Mouse (Mus musculus) spleen, adult 18-20 months (tissue): ENCODE results near the gene Fam126a.

ENCODE experiments used
- DNase-seq, 2 experiments: peaks; one replicate each; pipeline ENCODE4 v3.0.0; 2022; ENCODE audit warnings: mixed read lengths in 2 of 2

Gene Fam126a

GRCm38 (mm10) chr5:24039423-24039822 lies 8.9 kb upstream of the Fam126a start:
- peak; percentile 21 to 25 for DNase-seq

DNA sequence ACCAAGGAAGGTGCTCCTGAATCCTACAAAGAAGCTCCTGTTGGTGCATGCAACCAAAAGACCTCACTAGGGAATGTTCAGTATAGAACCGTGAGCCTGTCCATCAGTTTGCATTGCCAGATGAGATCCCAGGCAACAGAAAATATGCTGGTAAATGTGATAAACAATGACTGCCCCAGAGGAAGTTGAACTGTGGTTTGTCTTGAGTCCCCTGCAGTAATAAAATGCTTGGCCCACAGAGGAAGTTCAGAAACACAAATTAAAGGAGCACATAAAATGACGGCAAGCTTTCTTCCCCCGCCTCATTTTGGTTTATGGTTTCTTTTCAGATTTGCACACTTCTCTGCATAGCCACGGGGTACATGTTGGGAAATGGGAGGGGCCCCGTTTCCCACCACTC lies 8.3 kb upstream of the Fam126a start:
- DNase-seq: no peak

DNA sequence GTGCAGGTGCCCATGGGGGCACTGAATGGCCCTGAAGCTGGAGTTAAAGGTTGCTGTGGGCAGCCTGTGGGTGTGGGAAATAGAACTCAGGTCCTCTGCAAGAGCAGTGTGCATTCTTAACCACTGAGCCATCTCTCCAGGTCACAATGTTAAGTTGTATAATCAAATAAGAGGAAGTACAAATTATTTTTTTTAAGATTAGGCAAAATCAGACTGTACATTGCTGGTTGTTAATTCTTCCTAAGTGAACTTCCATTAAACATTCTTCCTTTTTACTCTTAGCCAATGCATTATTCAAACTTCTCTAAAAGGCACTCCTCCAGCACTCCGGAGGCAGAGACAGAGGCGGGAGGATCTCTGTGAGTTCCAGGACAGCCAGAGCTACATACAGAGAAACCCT lies 7.7 kb upstream of the Fam126a start:
- no peak for DNase-seq

GRCm38 (mm10) chr5:24036731-24037130 lies 6.2 kb upstream of the Fam126a start:
- no peak for DNase-seq

GRCm38 (mm10) chr5:24034970-24035369 lies 4.5 kb upstream of the Fam126a start:
- no peak for DNase-seq

DNA sequence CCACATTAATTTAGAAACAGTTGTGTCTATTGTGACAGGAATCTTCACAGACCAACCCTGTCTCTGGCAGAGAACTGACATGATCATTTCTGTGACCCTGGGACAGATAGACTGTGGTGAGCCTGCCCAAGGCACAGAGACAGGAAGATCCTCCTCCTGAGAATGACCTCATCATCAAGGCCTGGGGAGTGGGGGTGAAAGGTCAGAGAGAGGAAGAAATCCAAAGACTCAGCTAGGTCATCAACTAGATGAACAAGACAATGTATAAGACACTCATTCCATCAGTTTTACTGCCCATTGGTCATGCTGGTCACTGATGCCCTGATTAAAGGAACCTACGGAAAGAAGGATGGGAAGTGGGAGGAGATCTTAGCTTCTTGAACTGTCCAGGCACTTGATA lies 3.6 kb upstream of the Fam126a start:
- DNase-seq: no peak

DNA sequence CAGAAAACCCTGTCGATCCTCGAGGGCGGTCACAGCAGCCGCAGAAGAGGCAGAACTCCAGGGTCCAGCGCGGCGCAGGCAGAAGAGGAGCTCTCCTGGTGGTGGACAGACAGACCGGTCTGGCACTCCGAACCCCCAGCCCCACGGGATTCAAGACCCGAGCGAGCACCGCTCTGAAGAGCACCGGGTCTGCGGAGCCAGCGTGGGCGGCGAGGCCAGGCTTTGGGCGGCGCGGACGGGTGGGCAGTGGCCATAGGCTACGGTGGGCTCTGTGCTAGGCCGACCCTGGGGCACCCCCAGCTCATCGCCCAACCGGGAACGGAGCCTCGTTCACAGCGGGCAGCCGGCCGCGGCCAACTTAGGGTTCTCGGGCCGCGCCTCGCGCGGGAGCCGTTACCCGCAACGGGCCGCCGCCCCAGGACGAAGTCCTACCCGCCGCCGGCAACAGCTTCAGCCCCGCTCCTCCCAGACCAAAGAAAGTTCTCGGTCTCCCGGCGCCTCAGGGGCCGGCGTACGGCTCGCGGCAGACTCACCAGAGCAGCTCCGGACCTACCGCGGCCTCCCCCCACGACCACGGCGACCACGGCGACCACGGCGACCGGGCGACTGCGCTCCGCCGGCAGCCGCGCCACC lies 428 bp downstream of the Fam126a start:
- no peak for DNase-seq

GRCm38 (mm10) chr5:24029331-24029771 lies 1.1 kb downstream of the Fam126a start:
- DNase-seq: peak; percentile 33 to 44

- DNase-seq: no peak
These were observed 5.5 kb downstream of the Fam126a start for GRCm38 (mm10) chr5:24024957-24025356.

DNA sequence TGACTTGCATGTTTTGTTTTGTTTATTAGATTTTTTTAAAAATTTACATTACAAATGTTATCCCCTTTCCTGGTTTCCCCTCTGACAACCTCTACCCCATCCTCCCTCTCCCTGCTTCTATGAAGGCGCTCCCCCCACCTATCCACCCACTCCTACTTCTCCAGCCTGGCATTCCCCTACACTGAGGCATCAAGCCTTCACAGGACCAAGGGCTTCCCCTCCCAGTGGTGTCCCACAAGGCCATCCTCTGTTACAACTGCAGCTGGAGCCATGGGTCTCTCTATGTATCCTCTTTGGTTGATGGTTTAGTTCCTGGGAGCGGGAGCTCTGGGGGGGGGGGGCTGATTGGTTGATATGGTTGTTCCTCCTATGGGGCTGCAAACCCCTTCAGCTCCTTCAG lies 7.3 kb downstream of the Fam126a start:
- DNase-seq: no peak

DNA sequence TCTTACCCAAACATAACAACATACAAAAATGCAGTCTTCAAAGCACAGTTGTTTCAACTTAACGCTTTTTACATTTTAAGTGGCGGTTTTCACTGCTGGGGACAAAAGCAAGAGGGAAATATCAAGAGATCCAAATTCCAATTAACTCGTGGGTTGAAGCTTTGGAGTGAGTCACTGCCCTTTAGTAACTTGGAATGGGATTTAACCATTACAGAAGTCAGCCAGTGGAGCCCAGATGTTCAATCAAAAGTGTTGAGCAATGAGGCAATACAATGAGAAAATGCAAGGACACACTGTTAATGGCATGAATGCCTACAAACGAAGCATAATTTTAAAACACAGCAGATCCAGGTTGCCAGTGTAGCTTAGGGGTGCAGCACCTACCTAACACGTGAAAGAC lies 8.8 kb downstream of the Fam126a start:
- DNase-seq: no peak

GRCm38 (mm10) chr5:24020380-24020779 lies 10.1 kb downstream of the Fam126a start:
- no peak for DNase-seq

- no peak for DNase-seq
These were observed 10.9 kb downstream of the Fam126a start for GRCm38 (mm10) chr5:24019341-24020185.

- DNase-seq: no peak
These were observed 11.7 kb downstream of the Fam126a start for GRCm38 (mm10) chr5:24018621-24019261.

DNA sequence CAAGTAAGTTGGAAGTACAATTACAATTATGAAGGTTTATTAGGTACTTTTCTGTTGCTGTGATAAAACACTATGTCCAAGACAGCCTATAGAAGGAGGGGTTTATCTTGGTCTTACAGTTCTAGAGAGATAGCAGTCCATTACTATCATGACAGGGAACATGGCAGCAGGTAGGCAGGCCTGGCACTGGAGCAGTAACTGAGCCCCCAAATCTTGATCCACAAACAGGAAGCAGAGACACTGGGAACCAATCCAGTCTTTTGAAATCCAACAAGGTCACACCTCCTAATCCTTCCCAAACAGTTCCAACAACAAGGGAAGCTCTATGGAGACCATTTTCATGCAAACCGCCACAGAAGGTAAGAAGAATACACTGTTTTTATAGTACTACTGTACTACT lies 13.6 kb downstream of the Fam126a start:
- no peak for DNase-seq

DNA sequence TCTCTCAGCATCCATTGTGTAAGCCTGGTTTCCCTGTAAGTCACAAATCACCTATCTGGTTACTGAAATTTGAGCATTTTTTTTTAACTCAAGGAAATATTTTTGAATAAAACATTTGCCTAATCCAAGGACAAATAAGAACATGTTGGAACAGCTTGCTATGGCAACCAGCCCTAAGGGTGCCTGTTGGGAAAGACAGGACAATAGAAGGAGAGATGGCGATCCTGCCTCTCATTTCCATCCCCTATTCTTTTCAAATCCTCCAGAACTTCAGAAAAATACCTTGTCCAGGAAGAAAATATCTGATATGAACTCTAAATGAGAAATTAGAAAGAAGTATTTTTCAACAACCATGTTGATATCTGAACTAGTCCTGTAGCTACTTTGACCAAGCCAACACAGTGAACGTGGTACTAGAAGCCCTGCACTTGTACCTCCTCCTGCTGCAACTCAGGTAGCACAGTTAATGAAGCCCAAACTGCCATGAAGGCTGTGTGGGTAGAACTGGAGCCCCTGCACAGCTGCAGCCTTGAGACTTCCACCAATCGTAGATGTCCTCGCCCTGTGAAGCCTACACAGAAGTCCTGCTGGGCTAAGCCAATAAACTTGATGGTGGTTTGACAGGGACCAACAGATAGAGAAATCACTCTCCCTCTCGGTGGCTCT lies 17.0 kb downstream of the Fam126a start:
- DNase-seq: no peak

- no peak for DNase-seq
These were observed 31.3 kb downstream of the Fam126a start for GRCm38 (mm10) chr5:23999083-23999671.

GRCm38 (mm10) chr5:23995951-23996350 lies 34.5 kb downstream of the Fam126a start:
- no peak for DNase-seq

- DNase-seq: no peak
These were observed 35.6 kb downstream of the Fam126a start for GRCm38 (mm10) chr5:23994929-23995328.

DNA sequence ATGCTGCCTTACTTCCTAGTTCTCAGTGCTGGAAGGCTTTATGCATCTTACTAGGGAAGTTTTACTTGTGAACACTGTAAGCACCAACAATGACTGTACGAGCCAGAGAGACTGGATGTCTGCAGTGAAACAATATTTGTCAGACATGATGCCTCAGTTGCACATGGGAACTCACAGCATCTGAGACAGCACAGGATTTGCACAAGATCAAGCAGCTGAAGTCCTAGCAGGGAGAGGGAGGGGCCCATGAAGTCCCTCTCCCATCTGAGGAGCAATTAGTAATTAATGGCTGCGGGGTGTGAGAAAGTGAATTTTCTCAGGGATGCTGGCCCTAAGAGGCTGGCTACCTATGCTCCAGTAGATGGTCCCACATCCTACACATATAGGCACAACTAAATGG lies 36.3 kb downstream of the Fam126a start:
- no peak for DNase-seq

GRCm38 (mm10) chr5:23993553-23993894 lies 37.0 kb downstream of the Fam126a start:
- no peak for DNase-seq

DNA sequence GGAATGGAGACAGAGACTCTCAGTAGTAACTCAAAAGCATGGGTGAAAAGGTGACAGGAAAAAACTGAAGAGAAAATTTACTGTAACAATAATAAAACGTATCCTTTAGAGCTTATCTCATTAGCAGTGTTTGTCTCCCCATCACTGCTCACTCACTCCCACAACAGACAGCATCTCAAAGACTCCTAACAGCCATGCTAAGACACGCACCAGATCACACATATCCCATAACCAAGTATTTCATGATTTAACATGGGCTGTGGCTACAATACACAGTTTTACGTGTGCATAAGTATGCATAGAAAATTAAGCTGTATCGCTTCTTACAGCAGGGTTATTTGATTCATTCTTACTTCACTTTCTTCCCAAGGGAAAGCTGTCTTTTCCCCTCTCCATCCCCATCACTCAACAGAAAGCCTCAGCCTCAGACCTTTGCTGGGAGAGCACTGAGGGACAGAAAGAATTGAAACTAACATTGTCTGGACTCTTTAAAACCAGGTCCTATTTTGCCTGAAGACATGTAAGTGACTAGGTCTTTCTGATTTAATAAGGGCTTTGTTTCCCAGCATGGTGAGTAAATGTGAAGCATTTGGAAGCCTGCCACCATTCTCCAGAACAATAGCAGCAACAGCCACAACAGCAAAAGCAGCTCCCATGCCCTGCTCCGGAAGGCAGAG lies 37.5 kb downstream of the Fam126a start:
- DNase-seq: no peak
